Mouse (Mus musculus) liver, embryonic 15.5 days (tissue): ENCODE results near the gene Vmn1r119. TPM values are rescaled to one million over a fixed set of nuclear protein-coding genes. Genes with fewer than 3 reads are reported as not detected.
"Not testable (repeated sequence)": the region's sequence is repeated elsewhere in the genome, so short reads cannot be mapped to it uniquely, and the experiment has no call there.

Experiments used
- ATAC-seq: fragments of 200-750 bp; cut with Nextera tagmentation; 2 replicates; pipeline ENCODE4 v1.8.0; 2017; ENCODE audit warnings: moderate number of reproducible peaks, mild to moderate bottlenecking, moderate library complexity; ENCODE audit not compliant: insufficient read depth
- H3K27ac ChIP-seq: fragments of 300-500 bp; sonication (generic); replicated peaks from 2 replicates; pipeline ENCODE4 v1.5.1; 2015; ENCODE audit warnings: mild to moderate bottlenecking, inconsistent platforms
- H3K27me3 ChIP-seq: fragments of 300-500 bp; sonication (generic); 2 replicates; pipeline ENCODE4 v1.6.1; 2015; ENCODE audit warnings: mild to moderate bottlenecking, inconsistent platforms
- H3K36me3 ChIP-seq: fragments of 300-500 bp; sonication (generic); replicated peaks from 2 replicates; pipeline ENCODE4 v1.6.1; 2015; ENCODE audit warnings: moderate library complexity, mild to moderate bottlenecking, inconsistent platforms
- H3K4me1 ChIP-seq: fragments of 300-500 bp; sonication (generic); replicated peaks from 2 replicates; pipeline ENCODE4 v1.6.1; 2015; ENCODE audit warnings: inconsistent platforms
- H3K4me2 ChIP-seq: fragments of 300-500 bp; sonication (generic); 2 replicates; pipeline ENCODE4 v1.6.1; 2015; ENCODE audit warnings: moderate library complexity, mild to moderate bottlenecking, inconsistent platforms
- H3K4me3 ChIP-seq: fragments of 300-500 bp; sonication (generic); replicated peaks from 2 replicates; pipeline ENCODE4 v1.5.1; 2015; ENCODE audit warnings: mild to moderate bottlenecking, inconsistent platforms
- H3K9ac ChIP-seq: fragments of 300-500 bp; sonication (generic); 2 replicates; pipeline ENCODE4 v1.6.1; 2015; ENCODE audit warnings: moderate library complexity, mild to moderate bottlenecking, inconsistent platforms
- H3K9me3 ChIP-seq: fragments of 300-500 bp; sonication (generic); replicated peaks from 2 replicates; pipeline ENCODE4 v1.6.1; 2016; ENCODE audit warnings: inconsistent platforms
- WGBS: fragments of 180-500 bp; shearing (Covaris S2); methylation state at CpG from one replicate; pipeline ENCODE4 v1.1.7; 2015; ENCODE audit warnings: mixed read lengths; ENCODE audit not compliant: insufficient replicate concordance; 5-methylcytosine and 5-hydroxymethylcytosine counted together
- polyA plus RNA-seq: library from polyadenylated mRNA; unstranded; fragments of >200 nt; fragmentation: Nextera tagmentation; extraction: Ambion mirVana; gene quantifications from 2 replicates; pipeline ENCODE4 v1.2.1, GENCODE M21; 2015

The Vmn1r119 gene
- polyA plus RNA-seq = not detected in 2 replicates

GRCm38 (mm10) chr7:21012355-21012754 is at the start of gene Vmn1r119:
Gene Vmn1r119 (minus strand): TSS chr7:21012455.
- H3K36me3 ChIP-seq, ATAC-seq, H3K4me1 ChIP-seq, H3K9me3 ChIP-seq, H3K9ac ChIP-seq, H3K4me2 ChIP-seq, H3K27ac ChIP-seq, H3K4me3 ChIP-seq, H3K27me3 ChIP-seq: not testable (repeated sequence)
- no CpG with 5 or more reads among the region's 2 CpGs for WGBS

GRCm38 (mm10) chr7:21053684-21054083 is 41.4 kb upstream of the Vmn1r119 start, which contains the start of gene Vmn1r120:
Gene Vmn1r120 (minus strand): TSS chr7:21053784.
- WGBS = 50% methylated on average over 1 of the region's 1 CpGs
- not testable (repeated sequence) for H3K4me3 ChIP-seq, ATAC-seq, H3K27ac ChIP-seq, H3K36me3 ChIP-seq, H3K4me2 ChIP-seq, H3K27me3 ChIP-seq, H3K9ac ChIP-seq, H3K9me3 ChIP-seq, H3K4me1 ChIP-seq

Other genes starting within 250 kb of the Vmn1r119 start
- gene Vmn1r112, start 241.3 kb downstream of the Vmn1r119 start, polyA plus RNA-seq = not detected in 2 replicates
- not detected in 2 replicates for gene Vmn1r113, start 225.2 kb downstream of the Vmn1r119 start, polyA plus RNA-seq
- gene Vmn1r114, start 200.3 kb downstream of the Vmn1r119 start, polyA plus RNA-seq = not detected in 2 replicates
- gene Vmn1r115, start 167.5 kb downstream of the Vmn1r119 start, polyA plus RNA-seq = not detected in 2 replicates
- gene Vmn1r116, start 140.2 kb downstream of the Vmn1r119 start, polyA plus RNA-seq = not detected in 2 replicates
- gene Vmn1r117, start 128.3 kb downstream of the Vmn1r119 start, polyA plus RNA-seq = not detected in 2 replicates
- not detected in 2 replicates for gene Vmn1r118, start 100.1 kb downstream of the Vmn1r119 start, polyA plus RNA-seq
- gene Vmn1r120, start 41.3 kb upstream of the Vmn1r119 start, polyA plus RNA-seq = not detected in 2 replicates
- gene Vmn1r121, start 86.1 kb upstream of the Vmn1r119 start, polyA plus RNA-seq = not detected in 2 replicates
- not detected in 2 replicates for gene Vmn1r122, start 121.7 kb upstream of the Vmn1r119 start, polyA plus RNA-seq
- not detected in 2 replicates for gene Vmn1r123, start 149.7 kb upstream of the Vmn1r119 start, polyA plus RNA-seq
- not detected in 2 replicates for gene Gm5157, start 178.0 kb upstream of the Vmn1r119 start, polyA plus RNA-seq
- gene Vmn1r124, start 248.2 kb upstream of the Vmn1r119 start, polyA plus RNA-seq = not detected in 2 replicates